Mouse (Mus musculus): ENCODE results near the gene Olfr1282. TPM values are rescaled to one million over a fixed set of nuclear protein-coding genes. Genes with fewer than 3 reads are reported as not detected.

The Olfr1282 gene
- not detected in 2 replicates for polyA plus RNA-seq (2012)

DNA sequence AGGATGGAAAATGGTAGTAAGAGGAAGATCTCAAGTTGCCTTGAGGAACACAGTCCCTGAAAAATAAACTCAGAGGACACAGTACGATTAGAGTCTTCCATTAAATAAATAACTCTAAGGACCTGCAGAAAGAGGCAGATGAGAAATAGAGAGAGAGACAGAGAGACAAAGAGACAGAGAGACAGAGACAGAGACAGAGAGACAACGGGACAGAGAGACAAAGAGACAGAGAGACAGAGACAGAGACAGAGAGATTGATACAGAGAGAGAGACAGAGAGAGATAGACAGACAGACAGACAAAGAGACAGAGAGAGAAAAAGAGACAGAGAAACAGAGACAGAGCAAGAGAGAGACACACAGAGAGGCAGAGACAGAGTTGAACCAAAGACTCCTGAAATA, at the start of gene Olfr1282:
TSS of gene Olfr1282 (minus strand) at position 101 of the 400 bp plus-strand sequence.
- no peak for TF ChIP-seq GATA1 (IDR thresholded peaks at IDR 0.05; ENCODE audit: low read length)

DNA sequence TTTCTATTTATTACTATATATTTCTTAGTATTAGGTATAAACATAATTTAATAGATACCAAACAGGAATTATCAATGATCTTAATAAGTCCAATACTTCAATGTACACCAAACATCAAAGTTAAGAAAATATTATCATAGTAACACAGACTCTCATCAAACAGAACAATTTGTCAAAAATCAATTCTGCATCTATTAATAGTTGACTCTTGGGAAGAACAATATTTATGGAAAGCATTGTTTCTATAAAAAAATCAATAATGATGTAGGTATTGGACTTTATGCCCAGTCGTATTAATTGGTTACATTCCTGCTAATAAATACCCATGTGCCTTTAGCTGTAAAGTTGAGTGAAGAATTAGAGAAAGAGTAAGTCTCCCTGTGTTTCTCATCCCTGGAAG, 39.3 kb upstream of the Olfr1282 start, which contains the start of gene Olfr1284:
TSS of gene Olfr1284 (plus strand) at position 301 of the 400 bp plus-strand sequence.
- TF ChIP-seq GATA1 (IDR thresholded peaks at IDR 0.05; ENCODE audit: low read length): no peak

DNA sequence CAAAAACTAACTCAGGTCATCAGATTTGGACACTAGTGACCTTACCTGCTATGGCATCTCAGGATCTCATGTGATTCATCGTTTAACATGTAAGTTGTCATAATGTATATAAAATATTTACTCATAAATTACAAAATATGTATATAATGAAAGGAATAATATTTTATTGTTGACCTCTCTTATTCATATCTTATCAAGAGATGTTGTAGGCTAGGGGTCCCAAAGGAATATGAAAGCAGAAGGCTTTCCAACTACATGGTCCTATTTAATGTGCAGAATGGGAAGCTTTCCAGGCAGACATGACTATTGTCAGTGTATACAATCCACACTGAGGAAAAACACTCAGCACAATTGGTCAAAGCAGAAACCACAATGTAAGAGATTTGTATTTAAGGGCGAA, 30.6 kb upstream of the Olfr1282 start, which contains the start of gene Olfr1283:
TSS of gene Olfr1283 (plus strand) at position 301 of the 400 bp plus-strand sequence.
- TF ChIP-seq GATA1 (IDR thresholded peaks at IDR 0.05; ENCODE audit: low read length): no peak

DNA sequence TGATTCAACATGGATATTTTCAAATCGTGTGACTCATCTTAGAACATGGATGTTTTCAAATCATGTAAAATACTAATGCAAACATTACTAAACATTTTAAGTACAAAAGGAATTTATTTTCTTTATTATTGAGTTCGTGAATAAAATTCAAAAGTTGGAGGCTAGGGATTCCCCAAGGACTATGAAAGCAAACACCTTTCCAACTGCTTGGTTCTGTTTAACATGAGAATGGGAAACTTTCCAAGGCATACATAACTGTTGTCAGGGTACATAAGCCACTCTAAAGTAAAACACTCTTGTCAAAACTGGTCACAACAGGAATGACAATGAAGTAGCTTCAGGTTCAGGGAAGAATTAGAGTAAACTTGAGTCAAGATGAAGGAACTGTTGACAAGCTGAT, 9.7 kb downstream of the Olfr1282 start, which contains the start of gene Olfr1281:
TSS of gene Olfr1281 (plus strand) at position 301 of the 400 bp plus-strand sequence.
- TF ChIP-seq GATA1 (IDR thresholded peaks at IDR 0.05; ENCODE audit: low read length): no peak

DNA sequence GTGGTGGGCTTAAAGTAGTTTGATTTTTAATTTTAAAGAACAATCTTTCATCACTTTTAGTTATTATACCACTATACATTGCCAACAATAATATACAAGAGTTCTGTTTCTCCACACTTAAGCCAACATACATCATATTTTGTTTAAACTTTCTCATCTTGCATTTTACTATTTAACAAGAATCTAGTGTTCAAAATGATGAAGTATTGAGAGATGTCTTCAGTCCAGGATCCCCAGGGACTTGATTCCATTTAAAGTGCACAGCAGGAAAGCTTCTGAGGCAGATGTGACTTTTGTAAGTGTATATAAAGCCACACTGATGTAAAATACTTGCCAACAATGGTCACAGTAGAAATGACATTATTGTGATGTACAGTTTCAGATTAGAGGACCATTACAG, 22.2 kb downstream of the Olfr1282 start, which contains the start of gene Olfr1280:
TSS of gene Olfr1280 (plus strand) at position 301 of the 400 bp plus-strand sequence.
- TF ChIP-seq GATA1 (IDR thresholded peaks at IDR 0.05; ENCODE audit: low read length): no peak

DNA sequence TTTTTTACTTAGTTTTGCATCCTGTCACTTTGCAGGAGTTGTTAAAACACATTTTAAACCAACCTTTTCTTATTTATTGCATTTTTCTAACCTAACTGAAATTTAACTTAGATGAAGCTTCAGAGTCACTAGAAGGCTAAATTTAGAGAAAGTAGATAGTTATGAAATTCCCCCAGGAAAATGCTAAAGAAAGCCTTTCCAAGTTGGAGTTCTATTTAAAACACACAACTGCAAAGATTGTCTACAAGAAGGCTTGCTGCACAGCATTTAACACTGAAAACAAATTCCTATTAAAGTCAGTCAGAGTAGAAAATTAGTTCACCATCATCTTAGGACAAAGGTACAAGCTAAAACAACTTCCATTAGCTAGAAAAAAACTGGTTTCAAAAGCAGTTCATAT, 35.5 kb downstream of the Olfr1282 start, which contains the start of gene Olfr1279:
TSS of gene Olfr1279 (plus strand) at position 262 of the 400 bp plus-strand sequence.
- TF ChIP-seq GATA1 (IDR thresholded peaks at IDR 0.05; ENCODE audit: low read length): no peak

DNA sequence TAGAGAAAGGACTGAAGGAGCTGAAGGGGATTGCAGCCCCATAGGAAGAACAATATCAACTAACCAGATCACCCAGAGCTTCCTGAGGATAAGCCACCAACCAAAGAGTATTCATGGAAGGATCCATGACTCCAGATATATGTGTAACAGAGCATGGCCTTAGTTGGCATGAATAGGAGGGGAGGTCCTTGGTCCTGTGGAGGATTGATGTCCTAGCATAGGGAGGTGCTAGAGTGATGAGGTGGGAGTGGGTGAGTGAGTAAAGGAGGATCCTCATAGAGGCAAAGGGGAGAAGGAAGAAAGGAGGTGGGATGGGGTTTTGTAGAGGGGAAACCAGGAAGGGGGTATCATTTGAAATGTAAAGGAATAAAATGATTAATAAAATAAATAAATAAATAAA, 37.3 kb downstream of the Olfr1282 start:
- no peak for TF ChIP-seq GATA1 (IDR thresholded peaks at IDR 0.05; ENCODE audit: low read length)

DNA sequence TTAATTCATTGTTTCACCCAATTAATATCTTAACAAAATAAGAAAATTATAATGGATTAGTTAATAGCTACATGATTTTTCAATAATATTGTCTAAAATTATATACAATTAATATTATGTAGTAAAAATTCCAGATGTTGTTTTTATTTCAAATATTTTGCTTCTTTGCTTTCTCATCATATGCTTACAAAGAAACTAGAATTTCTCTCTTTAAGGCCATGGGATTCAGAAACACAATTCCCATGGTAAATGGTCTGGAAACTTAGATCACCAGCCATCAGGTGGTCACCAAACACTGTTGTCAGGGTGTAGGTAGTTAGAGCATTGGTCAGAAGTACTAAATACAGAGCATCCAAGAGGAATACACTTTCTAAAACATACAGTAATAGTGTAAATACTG, 46.0 kb downstream of the Olfr1282 start, which contains the start of gene Olfr1278:
TSS of gene Olfr1278 (plus strand) at position 301 of the 400 bp plus-strand sequence.
- TF ChIP-seq GATA1 (IDR thresholded peaks at IDR 0.05; ENCODE audit: low read length): no peak

Other genes with a start within 250 kb of the Olfr1282 start
- gene Gm13941, start 230.1 kb downstream of the Olfr1282 start, polyA plus RNA-seq (2012): not detected in 2 replicates
- gene Gm15130, start 183.1 kb downstream of the Olfr1282 start, polyA plus RNA-seq (2012): not detected in 2 replicates
- gene 4930430A15Rik, start 106.5 kb downstream of the Olfr1282 start, polyA plus RNA-seq (2012): not detected in 2 replicates
- not detected in 2 replicates for gene Olfr1275, start 100.8 kb downstream of the Olfr1282 start, polyA plus RNA-seq (2012)
- not detected in 2 replicates for gene Olfr1276, start 81.6 kb downstream of the Olfr1282 start, polyA plus RNA-seq (2012)
- not detected in 2 replicates for gene Olfr1277, start 62.0 kb downstream of the Olfr1282 start, polyA plus RNA-seq (2012)
- gene Olfr1278, start 45.9 kb downstream of the Olfr1282 start, polyA plus RNA-seq (2012): not detected in 2 replicates
- not detected in 2 replicates for gene Olfr1279, start 35.4 kb downstream of the Olfr1282 start, polyA plus RNA-seq (2012)
- not detected in 2 replicates for gene Olfr1280, start 22.1 kb downstream of the Olfr1282 start, polyA plus RNA-seq (2012)
- not detected in 2 replicates for gene Olfr1281, start 9.6 kb downstream of the Olfr1282 start, polyA plus RNA-seq (2012)
- not detected in 2 replicates for gene Olfr1283, start 30.7 kb upstream of the Olfr1282 start, polyA plus RNA-seq (2012)
- gene Olfr1284, start 39.4 kb upstream of the Olfr1282 start, polyA plus RNA-seq (2012): not detected in 2 replicates
- gene Olfr1286, start 87.0 kb upstream of the Olfr1282 start, polyA plus RNA-seq (2012): not detected in 2 replicates
- gene Olfr1287, start 113.1 kb upstream of the Olfr1282 start, polyA plus RNA-seq (2012): not detected in 2 replicates
- not detected in 2 replicates for gene Olfr1288, start 138.0 kb upstream of the Olfr1282 start, polyA plus RNA-seq (2012)
- gene Olfr1289, start 144.7 kb upstream of the Olfr1282 start, polyA plus RNA-seq (2012): not detected in 2 replicates
- not detected in 2 replicates for gene Olfr1290, start 157.8 kb upstream of the Olfr1282 start, polyA plus RNA-seq (2012)
- gene Olfr1291-ps1, start 161.1 kb upstream of the Olfr1282 start, polyA plus RNA-seq (2012): not detected in 2 replicates
- not detected in 2 replicates for gene Olfr1293-ps, start 189.1 kb upstream of the Olfr1282 start, polyA plus RNA-seq (2012)
- not detected in 2 replicates for gene Olfr1294, start 204.2 kb upstream of the Olfr1282 start, polyA plus RNA-seq (2012)
- gene Olfr1295, start 233.6 kb upstream of the Olfr1282 start, polyA plus RNA-seq (2012): not detected in 2 replicates